Mouse (Mus musculus) ovary, adult 2 months (tissue): Measurements from ENCODE around the gene Esp4. TPM values are rescaled to one million over a fixed set of nuclear protein-coding genes. Genes with fewer than 3 reads are reported as not detected.

Experiments
- polyA plus RNA-seq: library from polyadenylated mRNA; depleted of rRNA; stranded (reverse); fragments of >200 nt; gene quantifications from 2 replicates; pipeline ENCODE4 v1.2.3, GENCODE M21; 2012; rRNA removed

Esp4 gene
- polyA plus RNA-seq, result not detected in 2 replicates

GRCm38 (mm10) chr17:40598294-40598693, at the start of gene Esp4:
Gene Esp4, plus strand, starts transcription at chr17:40598594.

DNA sequence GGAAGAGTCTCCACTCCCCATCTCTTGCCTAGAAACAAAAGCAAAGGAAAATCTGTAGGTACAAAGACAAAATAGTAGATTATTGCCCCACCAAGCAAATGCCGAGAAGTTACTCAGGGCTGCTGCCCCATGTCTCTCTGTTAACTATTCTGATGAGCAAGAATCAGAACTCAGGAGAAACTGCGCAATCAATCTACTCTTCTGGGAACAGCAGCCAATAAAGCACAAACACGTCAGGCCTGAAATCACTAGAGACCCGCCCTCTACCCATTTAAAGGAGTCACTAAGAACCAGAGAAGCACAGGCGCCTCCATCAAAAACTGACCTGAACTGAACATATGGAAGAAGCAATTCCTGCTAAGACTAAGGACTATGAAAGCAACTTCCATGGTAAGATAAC, 37.2 kb upstream of the Esp4 start, which contains the start of gene Esp6:
Gene Esp6 (plus strand): TSS at position 301 of the 400 bp plus-strand sequence.

DNA sequence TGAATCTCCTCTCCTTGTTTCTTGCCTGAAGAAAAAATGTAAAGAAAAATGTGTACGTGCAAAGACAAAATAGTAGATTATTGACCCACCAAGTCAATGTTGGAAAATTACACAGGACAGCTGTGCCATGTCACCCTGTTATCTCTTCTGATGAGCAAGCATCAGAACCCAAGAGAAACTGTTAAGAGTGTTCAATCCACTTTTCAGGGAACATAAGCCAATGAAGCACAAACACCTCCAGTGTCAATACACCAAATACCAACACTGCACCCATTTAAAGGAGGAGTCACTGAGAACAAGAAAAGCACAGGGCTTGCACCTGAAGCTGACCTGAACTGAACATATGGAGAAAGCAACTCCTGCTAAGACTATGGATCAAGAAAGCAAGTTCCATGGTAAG, 33.4 kb downstream of the Esp4 start, which contains the start of gene Esp3:
Gene Esp3 (plus strand): TSS at position 301 of the 400 bp plus-strand sequence.

Other genes with a start within 250 kb of the Esp4 start
- not detected in 2 replicates for gene Esp8, start 78.6 kb upstream of the Esp4 start, polyA plus RNA-seq
- not detected in 2 replicates for gene Esp6, start 37.1 kb upstream of the Esp4 start, polyA plus RNA-seq
- not detected in 2 replicates for gene Esp3, start 33.5 kb downstream of the Esp4 start, polyA plus RNA-seq
- gene Esp1, start 128.5 kb downstream of the Esp4 start, polyA plus RNA-seq, result not detected in 2 replicates
- not detected in 2 replicates for gene Crisp2, start 208.4 kb downstream of the Esp4 start, polyA plus RNA-seq
- not detected in 2 replicates for gene Rhag, start 212.5 kb downstream of the Esp4 start, polyA plus RNA-seq